Mouse (Mus musculus) CD8-positive naive resting alpha-beta T cell, adult 2 months (primary cell): ENCODE measurements around the gene Tead4.

Experiments used
- DNase-seq, 2 experiments: peaks; one replicate each; pipeline ENCODE4 v3.0.0; 2022; ENCODE audit warnings: low read depth in 2 of 2, low spot score in 2 of 2

The Tead4 gene

DNA sequence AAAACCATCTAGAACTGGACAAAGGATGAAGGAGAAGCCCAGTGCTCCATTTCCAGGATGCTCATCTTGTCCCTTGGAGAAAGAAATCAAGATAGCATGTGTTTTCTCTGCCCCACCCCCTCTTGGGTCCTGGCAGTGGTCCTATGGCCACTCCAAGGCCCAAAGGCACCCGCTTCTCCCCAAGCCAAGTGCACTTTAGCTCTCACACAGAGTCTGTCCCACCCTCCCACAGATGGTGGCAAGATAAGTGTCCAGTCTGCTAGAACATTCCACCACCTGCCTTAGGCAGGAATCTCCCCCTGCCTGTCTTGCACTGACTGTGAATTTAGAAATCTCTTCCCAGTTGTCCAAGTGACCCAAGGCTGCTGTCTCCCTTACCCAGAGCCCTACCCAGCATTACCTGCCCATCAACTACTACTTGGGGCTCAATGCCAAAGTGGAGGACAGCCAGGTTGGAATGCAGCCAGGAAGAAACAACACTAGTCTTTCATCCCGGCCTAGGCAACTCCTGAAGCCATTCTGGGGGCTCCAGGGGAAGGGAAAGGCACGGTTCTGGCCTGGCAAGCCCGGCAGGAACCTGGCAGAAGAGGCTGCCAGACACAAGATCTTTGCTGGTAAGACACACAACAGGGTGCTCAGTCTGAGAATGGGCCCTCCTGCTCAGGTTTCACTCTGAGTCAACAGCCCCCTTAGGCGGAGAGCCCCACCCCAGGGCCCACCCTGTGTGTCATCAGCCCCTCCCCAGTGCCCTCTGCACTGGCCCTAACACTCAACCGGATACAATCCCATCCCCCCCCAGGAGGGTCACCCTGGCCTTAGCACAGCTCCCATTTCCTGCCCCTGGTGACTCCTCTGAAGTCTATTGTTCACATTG, 4.5 kb downstream of the Tead4 start:
- DNase-seq: no peak

DNA sequence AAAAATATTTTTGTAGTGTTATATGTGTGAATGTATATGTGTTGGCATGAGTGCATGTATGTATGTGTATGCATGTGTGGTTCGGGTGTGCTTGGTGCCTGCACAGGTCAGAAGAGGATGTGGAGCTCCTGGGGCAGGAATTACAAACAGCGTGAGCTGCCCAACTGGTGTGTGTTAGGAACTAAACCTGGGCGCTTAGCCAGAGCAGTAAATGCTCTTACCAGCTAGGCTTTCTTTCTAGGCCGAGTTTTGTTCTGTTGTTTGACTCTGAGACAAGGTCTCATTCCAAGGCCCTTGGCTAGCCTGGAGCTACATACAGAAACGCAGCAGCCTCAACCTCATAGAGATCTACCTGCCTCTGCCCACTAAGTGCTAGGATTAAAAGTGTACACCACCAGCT, 9.3 kb downstream of the Tead4 start:
- DNase-seq: no peak

DNA sequence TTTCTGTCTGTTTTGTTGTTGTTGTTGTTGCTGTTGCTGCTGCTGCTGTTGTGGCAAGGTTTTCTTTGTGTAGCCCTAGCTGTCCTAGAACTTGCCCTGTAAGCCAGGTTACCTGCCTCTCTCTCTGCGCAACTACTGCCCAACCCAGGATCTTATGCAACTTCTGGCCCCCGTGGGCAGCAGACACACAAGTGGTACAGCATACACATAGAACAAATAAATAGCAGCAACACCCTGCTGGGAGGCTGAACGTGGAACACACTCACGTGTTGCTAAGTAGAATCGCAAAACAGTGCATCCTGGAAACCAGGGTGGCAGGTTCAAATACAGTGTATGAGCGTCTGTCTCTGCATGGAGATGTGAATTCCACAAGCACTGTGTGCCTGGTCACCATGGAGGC, 11.9 kb downstream of the Tead4 start:
- no peak for DNase-seq

DNA sequence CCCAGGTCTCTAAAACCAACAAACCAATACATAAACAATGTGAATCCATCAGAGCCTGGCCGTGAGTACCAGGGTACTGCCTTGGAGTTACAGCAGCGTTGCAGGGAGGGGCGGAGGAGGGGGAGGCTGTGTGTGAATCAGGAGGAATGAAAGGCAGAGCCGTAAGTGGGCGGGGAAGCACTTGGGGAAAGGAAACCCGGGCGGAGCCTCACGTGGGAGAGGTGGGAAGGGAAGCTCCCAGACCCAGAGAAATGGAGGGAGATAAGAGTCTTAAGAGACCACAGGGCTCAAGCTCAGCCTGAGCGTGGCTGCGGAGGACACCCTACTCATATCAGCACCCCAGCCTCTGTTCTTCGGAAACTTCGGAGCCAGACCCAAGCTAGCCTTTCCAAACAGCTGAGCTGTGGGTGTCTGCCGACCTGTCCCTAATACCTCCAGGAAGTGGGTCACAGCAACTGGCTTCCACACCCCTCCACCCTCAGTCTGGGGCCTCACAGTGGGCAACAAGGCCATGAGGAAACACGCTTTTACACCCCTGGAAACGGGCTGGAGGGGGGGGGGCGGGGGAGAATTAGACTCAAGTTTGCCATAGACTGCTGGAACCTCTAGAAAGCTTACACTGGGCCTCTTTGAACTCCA, 14.7 kb downstream of the Tead4 start:
- no peak for DNase-seq

DNA sequence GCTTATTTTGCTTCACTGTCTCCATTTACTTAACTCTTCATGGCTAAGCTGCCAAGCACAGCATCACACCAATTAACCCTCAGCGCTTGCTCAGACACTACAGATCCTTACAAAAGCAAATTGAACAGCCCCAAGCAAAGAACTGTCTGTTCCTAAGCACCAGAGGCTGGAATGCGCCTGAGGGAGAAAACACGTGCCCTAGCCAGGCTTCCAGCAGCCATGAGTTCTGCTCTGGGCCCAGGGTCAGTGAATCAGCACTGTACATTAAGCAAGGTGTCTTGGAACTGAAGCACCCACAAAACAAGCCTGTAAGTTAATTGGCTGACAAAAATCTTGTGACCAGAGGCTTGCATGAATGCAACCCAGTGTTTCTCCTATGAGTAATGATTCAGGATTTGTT, 18.5 kb downstream of the Tead4 start:
- no peak for DNase-seq

DNA sequence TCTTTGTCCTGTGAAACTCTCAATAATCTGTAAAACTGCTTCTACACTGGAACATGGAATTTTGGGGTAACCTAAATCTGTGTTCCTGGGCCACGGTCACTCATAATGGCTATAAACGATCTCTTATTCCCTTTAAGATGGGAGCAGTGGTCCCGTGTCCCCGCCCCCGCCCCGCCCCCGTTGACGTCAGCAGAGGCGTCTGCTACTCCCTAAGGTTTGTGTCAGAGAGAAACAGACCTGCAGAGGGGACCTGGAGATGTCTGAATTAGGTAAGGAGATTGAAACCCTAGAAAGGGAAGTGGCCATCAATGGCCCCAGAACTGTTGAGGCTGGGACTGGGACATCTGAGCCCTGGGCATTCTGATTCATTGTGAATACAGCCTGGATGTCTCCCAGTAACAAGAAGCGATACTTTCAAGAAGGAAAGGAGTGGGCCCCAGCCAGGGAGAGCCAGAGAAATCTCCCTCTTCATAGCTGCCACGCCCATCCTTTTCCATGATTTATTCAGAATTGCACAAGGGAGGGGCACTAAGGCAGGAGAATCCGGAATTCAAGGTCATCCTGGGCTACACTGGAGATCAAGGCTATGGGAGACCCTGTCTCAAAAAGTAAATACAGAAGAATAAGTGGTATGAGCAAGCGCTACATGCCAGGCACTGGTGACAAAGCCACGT, 20.0 kb downstream of the Tead4 start:
- no peak for DNase-seq

DNA sequence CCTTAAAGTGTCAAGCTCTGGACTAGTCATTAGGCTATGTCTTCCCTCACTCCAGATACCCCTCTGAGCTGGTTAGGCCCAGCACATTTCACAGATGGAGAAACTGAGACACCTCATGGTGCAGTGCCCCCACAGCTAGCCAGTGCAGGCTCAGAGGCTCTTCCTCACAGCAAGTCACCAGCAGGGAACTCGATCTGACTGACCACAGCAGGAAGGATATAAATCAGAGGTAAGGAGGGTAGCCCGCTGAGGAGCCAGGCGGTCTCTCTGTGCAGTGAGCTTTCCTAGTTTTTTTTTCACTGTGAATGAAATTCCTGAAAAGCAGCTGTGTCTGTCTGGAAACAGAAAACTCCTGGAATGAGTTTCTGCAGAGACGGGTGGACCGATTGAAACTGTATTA, 21.0 kb downstream of the Tead4 start:
- no peak for DNase-seq

DNA sequence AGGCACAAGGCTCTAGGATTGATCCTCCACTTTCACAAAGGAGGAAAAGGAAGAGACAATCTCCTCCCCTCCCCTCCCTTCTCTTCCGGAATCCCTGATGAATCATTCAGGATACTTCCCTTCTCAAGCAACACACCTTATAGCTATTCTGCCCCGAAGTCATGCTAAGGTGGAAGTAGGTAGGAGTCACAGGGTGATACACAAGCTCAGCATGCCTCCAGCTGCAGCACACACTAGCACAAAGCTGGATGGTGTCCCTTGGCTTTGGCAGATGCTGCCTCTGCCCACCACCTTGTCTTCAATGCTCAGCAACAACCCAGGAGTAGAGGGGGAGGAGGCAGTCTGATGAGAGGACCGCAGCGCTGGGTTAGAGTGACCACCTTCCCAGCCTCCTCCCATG, 21.5 kb downstream of the Tead4 start:
- no peak for DNase-seq

DNA sequence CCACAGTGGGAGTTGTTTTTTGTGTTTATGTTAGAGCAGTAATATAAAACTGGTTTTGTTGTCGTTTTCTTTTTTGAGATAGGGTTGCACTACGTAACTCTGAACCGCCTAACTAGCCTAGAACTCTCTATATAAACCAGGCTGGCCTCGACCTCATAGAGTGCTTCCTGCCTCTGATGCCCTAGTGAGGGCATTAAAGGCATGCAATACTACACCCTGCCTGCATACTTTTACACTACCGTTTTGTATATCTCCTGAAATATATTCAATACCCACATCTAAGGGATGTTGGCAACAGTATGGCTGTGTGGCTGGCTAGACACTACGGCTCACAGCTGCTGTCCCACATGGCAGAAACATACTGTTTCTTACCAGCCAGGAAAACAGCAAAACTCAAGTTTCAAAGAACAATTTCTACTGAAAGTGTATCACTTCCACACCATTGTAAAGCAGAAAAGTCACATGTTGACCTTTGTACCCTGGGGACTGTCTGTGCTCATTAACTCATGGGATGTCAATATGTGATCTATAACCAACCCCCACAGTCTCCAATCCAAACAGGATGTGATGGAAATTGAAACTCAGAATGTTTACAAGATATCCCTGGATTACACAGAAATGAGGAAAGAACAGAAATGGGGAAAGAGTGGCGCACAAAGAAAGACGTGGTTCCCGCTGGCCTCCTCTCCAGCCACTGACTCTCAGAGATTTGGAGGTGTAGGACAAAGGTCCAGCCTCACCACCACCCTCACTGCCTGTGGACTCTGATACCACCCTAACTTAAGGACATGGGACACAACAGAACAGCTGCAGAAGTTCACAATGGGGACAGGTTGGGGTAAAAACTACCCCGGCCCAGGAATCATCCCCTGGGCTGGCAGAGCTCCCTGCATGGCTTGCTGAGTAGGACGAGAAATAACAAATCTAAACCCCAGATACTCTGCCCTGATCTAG, 23.2 kb downstream of the Tead4 start:
- DNase-seq: no peak

DNA sequence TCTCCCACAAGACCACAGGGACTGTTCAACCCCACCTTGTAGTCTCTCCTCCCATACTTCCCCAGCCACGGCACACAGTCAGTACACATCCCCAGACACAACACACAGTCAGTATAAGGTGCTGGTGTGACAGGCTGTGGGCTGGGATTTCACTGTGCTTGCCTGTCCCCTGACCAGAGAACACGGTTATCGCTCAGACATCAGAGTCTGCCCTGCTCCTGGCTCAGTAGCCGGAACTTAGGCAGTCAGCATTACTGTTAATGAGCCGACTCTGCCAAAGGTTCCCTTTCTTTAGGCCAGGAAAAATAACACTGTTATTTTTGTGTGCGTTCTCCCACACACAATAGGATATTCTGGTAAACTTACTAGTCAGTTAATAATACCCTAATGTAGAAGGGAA, 24.3 kb downstream of the Tead4 start:
- DNase-seq: no peak

DNA sequence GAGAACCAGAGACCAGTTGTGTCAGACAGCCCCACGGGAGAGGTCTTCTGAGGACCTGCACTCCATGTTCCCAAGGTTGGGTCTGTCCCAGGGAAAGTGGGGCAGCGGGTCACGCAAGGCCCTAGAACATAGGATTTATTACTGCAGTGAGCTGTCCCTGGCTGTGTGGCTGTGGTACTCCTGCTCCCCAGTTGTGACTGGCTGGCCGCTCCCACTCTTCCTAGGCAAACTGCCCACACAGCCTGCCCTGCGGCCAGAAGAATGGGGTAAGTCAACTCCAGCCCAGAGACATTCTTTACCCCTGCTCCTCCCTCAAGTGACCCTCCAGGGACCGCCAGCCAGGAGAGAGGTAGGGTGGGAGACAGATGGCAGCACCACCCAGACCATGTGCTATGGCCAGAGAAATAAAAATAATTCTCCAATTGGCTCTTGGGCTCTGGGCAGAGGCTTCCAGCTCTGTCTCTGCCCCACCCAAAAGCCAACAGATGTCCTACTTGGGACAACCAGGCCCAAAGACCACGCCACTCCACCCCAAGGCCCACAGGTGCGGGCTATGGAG, 25.0 kb downstream of the Tead4 start:
- DNase-seq: no peak

DNA sequence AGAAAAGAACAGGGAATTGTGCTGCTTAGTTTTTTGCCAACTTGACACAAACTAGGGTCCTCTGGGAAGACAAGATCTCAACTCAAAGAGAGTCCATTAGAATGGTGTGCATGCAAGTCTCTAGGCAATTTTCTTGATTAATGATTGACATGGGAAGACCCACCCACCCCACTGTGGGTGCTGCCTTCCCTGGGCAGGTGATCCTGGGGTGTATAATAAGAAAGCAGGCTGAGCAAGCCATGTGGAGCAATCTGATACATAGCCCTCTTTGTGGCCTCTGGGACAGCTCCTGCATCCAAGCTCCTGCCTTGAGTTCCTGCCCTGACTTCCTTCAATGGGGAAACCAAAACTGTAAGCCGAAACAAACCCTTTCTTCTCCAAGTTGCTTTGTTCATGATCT, 27.1 kb downstream of the Tead4 start:
- no peak for DNase-seq

DNA sequence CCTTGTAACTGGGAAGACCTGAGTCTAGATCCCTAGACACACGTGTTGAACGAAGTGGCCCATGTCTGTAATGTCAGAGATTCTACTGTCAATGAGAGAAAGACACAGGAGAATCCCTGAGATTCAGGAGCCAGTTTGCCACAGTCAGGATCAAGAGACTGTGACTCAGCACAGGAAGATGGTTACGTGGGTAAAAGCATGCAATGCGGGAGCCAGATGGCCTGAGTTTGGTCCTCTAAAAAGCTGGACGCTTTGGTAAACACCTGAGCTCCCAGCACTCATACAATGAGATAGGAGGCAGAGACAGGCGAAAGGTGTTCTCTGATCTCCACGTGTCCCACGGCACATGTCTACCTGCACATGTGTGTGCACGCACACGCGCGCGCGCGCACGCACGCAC, 27.9 kb downstream of the Tead4 start:
- no peak for DNase-seq

DNA sequence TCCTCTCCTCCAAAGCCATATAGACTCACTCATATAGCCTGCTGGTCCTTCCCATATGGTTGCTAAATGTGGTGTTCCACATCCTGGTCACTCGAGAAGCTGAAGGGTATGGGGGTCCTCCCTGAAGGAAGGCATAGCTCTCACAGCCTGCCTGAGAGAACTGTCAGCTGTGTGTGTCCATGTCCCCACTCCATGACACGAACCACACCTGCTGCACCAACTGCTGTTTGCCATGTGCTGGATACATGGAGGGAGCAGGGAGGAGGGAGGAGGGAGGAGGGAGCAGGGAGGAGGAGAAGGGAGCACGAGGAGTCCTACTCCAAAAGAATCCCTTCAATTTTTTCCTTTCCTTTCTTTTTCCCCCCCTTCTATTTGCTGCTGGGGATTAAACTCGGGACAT, 30.8 kb downstream of the Tead4 start:
- no peak for DNase-seq

DNA sequence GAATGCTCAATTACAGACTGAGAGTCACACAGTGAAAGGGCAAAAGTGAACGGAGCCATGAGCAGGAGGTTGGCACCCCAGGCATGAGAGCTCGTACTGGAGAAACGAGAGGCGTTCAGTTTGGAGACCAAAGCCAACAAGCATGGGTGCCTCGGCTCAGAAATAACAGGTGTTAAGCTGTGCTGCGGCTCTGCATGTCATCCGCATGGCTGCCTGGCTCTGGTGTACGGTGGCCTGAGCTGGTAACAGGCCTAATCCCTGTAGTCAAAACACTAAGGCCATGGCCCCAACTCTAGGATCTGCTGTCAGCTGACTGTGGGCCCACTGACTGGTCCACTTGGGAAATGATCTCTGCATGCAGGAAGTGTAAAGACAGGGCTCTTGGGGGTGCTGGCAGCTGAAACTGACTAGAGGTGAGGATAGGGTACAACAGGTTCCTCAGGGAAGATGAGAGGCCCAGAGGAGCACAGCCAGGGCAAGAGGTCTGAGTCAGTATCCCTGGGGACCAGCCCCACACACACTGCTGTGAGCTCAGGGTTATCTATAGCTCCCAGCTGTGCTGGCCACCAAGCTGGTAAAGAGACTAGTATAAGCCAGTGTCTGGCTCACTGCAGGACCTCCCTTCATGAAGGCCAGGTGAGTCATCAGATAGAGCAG, 35.6 kb downstream of the Tead4 start:
- DNase-seq: no peak

DNA sequence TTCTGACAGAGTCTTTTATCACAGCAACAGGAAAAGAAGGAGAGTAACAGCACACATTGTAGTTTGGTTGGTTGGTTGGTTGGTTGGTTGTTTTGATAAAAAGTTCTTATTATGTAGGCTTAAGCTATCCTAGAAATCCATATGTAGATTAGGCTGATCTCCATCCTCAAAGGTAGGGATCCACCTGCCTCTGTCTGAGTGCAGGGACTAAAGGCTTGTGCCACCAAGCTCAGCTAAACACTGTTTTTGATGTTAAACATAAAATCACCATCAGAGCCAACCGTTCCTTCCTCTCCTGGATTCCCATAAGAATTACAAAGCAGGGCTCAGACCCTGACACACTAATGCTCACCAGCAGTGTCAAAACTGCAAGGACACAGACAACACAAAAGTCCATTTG, 39.1 kb downstream of the Tead4 start:
- no peak for DNase-seq

DNA sequence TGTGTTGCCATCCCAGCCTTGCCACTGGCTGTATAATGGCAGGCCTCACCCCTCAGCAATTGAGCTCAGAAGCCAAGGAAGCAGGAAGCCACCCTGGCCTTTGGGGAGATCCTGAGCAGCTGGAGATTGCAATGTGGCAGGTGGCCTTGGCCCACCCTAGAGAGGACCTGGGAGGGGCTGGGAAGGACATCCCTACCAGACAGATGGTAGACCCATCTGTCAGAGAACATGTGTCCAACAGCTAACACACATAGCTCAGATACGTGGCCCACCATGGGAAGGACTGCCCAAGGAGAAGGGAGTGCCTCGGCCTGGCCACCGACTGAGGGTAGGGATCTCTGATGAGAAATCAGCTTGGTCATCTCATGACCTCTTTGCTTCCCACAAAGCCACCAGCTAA, 41.4 kb downstream of the Tead4 start:
- no peak for DNase-seq

DNA sequence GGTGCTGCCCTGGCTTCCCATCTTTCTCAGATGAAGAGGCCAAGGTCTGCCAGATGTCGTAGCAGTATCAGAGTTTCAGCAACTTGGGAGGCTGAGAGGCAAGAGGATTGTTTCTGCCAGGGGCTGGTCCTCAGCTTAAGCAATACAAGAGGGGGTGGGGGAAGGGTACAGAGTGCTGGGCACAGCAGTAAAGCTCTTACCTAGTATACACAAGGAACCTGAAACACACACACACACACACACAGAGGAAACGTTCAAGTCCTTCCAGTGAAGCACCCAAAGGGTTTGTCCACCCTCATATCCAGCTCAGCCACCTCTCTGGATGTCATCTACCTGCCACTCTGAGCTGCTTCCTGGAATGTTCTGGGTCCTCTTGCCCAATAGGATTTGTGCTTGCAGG, 44.7 kb downstream of the Tead4 start:
- no peak for DNase-seq

DNA sequence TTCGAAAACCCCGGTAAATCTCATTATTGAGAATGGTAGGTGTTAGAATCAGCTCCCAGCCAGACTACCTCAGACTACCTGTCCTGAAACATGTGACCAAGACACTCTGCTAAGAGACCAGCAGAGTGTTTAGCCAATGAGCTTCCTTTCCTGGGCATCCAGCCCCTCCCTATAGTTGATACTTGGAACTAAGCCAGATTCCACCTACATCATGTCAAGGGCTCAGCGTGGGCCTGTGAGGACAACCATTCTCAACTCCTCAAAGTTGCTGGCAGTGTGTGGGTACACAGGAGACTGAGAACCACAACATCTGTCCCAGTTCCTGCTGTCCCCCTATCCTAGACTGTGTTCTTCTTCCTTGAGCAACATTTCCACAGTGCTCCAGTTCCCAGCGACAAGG, 45.3 kb downstream of the Tead4 start:
- no peak for DNase-seq

DNA sequence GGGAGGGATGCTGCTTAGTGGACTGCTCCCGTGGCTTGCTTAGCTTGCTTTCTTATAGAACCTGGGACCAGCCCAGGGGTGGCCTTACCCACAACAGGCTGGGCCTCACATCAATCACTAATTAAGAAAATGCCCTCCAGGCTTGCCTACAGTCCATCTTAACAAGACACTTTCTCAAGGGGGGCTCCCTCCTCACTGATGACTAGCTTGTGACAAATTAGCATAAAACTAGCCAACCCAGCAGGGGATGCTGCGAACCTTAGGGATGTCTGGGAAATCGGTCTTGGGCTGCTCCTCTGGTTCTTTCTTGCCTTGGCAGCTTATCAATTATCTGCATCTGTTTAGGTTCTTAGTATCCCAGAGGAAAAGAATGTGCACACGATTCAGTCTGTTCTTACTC, 46.1 kb downstream of the Tead4 start:
- no peak for DNase-seq
